Comparison of ENCODE assay signal across 26 mouse cellular contexts in the genomic region with DNA sequence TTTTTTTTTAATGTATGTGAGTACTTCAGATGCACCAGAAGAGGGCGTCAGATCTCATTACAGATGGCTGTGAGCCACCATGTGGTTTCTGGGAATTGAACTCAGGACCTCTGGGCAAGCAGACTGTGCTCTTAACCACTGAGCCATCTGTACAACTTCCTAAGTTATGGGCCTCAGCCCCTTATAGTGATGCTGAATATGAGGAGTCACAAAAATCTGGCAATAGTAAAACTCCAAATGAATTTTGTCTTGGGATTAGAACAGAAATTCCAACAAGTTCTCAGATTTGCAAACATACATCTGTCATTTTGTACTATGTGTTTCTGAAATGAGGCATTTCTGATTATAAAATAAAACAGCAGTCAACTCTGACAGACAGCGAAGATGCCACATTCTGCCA. TPM values are rescaled to one million over a fixed set of nuclear protein-coding genes. Genes with fewer than 3 reads are reported as not detected.
"Had no signal": no experiment of that assay in that cellular context is flagged by ENCODE, and none has a peak within 500 bp of the region (broad histone marks: within the 10 kb centered on the region; RNA-seq: fewer than 3 reads in every experiment).

No protein-coding gene starts in this region.

- H3K36me3 ChIP-seq: limb, embryonic 10.5 days; limb, embryonic 13.5 days; liver, embryonic 12.5 days; liver, embryonic 15.5 days; lung, embryonic 15.5 days; midbrain, embryonic 10.5 days; midbrain, embryonic 13.5 days; neural tube, embryonic 13.5 days had no signal

- H3K4me2 ChIP-seq: limb, embryonic 13.5 days; liver, embryonic 12.5 days; liver, embryonic 15.5 days; lung, embryonic 15.5 days; midbrain, embryonic 13.5 days; neural tube, embryonic 13.5 days had no signal

- H3K9ac ChIP-seq: limb, embryonic 13.5 days; liver, embryonic 12.5 days; liver, embryonic 15.5 days; lung, embryonic 15.5 days; midbrain, embryonic 13.5 days; neural tube, embryonic 13.5 days had no signal

- H3K9me3 ChIP-seq: limb, embryonic 10.5 days; limb, embryonic 13.5 days; liver, embryonic 12.5 days; liver, embryonic 15.5 days; lung, embryonic 15.5 days; megakaryocyte, embryonic 14.5 days; midbrain, embryonic 10.5 days; midbrain, embryonic 13.5 days; neural tube, embryonic 13.5 days had no signal

- H3K27me3 ChIP-seq: limb, embryonic 13.5 days; liver, embryonic 15.5 days; lung, embryonic 15.5 days; midbrain, embryonic 13.5 days; neural tube, embryonic 13.5 days had no signal

- DNase-seq: kidney, adult 8-10 months; kidney, postnatal 14 days; kidney, postnatal 4 days; layer of hippocampus, adult 9-11 months; liver; lung, adult 18-20 months; lung, postnatal 10 days; lung, postnatal 36 days; retina, postnatal 1 day; thymus, adult 2 months; thymus, postnatal 14 days; thymus, postnatal 4 days had no signal

- H3K4me1 ChIP-seq: limb, embryonic 10.5 days; limb, embryonic 13.5 days; liver, embryonic 12.5 days; liver, embryonic 15.5 days; lung, embryonic 15.5 days; midbrain, embryonic 10.5 days; midbrain, embryonic 13.5 days; neural tube, embryonic 13.5 days had no signal

- ATAC-seq: liver, embryonic 12.5 days; midbrain, embryonic 13.5 days; midbrain, embryonic 16.5 days had no signal

- H3K4me3 ChIP-seq: limb, embryonic 10.5 days; limb, embryonic 13.5 days; liver, embryonic 12.5 days; liver, embryonic 15.5 days; lung, embryonic 15.5 days; megakaryocyte, embryonic 14.5 days; midbrain, embryonic 10.5 days; midbrain, embryonic 13.5 days; myocyte; neural tube, embryonic 13.5 days had no signal

- H3K27ac ChIP-seq: limb, embryonic 10.5 days; limb, embryonic 13.5 days; liver, embryonic 12.5 days; liver, embryonic 15.5 days; lung, embryonic 15.5 days; midbrain, embryonic 10.5 days; midbrain, embryonic 13.5 days; neural tube, embryonic 13.5 days had no signal

RNA-seq across cellular contexts. Expression of a gene that starts 33.7 kb away (rescaled TPM):
- total RNA-seq: monocyte, adult 5-6 weeks; neutrophil, adult 5-6 weeks had no signal
- polyA plus RNA-seq: limb, embryonic 10.5 days; liver, embryonic 12.5 days; liver, embryonic 15.5 days; spleen, adult 2 months had no signal
